Mouse (Mus musculus): ENCODE measurements around the gene Pcca. TPM values are rescaled to one million over a fixed set of nuclear protein-coding genes. Genes with fewer than 3 reads are reported as not detected.

Gene Pcca
- polyA plus RNA-seq, 1 experiment from 2014 or later, result 21.5 TPM

DNA sequence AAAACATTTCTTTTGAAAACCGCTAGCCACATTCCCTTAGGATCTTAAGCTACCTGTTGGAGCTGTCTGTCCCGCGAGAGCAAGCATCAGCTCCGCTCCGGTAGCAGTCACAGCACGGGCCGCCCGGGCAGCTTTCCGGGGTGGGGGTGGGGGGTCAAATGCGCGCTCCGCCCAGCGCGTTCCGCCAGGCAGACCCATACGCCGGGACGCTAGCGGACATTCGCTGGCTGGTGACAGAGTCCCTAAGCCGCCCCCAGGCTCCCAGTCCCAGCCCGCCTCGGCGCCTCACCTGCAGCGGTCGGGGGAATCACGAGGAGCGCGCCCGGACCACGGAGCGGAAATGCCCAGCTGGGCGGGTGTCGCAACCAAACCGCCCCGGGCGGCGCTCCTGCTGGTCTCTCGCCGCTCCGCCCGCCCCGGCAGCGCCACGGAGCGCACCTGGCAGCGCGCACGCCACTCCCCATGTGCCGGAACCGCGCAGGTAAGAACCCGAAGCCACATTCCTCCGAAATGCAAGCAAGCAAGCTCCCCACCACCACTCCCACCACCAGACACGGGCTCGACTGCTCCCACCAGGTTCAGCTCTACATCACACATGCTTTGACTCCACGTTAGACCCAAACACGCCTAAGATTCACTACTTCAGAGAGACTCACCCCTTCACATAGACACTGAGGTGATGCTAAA lies 378.8 kb downstream of the Pcca start:
- peak overlapping the region; percentile 52 for H3K4me3 ChIP-seq (ENCODE audit: low read depth, low read length)
- H3K4me2 ChIP-seq (ENCODE audit: low read length), result peak overlapping the region; percentile 70
- H3K27ac ChIP-seq (ENCODE audit: low read depth), result no peak overlapping the region
- no peaks in the 10 kb centered on the region for H3K4me1 ChIP-seq (replicated peaks; ENCODE audit: control insufficient read depth, insufficient read depth, low read length)
- ATAC-seq (replicated peaks; ENCODE audit: low FRiP score, low TSS enrichment, low read depth) (peak; percentile 86), DNase-seq (ENCODE audit: low spot score) (peak; percentile 83)
- peak overlapping the region; percentile 49 for H3K9ac ChIP-seq (ENCODE audit: low read length)
- no peaks in the 10 kb centered on the region for H3K27me3 ChIP-seq (replicated peaks; ENCODE audit: control insufficient read depth, insufficient read depth, low read length)
- whole genome bisulfite sequencing, result under 1% methylated on average over 51 of the region's 58 CpGs
- H3K9me3 ChIP-seq (ENCODE audit: control insufficient read depth, low read length), result 0 out of 2 replicates have a peak, but pooled peaks cover 5% of the 10 kb centered on the region
- H3K36me3 ChIP-seq (ENCODE audit: control insufficient read depth, insufficient read depth, low read length), result 0 out of 2 replicates have a peak, but pooled peaks cover 6% of the 10 kb centered on the region

DNA sequence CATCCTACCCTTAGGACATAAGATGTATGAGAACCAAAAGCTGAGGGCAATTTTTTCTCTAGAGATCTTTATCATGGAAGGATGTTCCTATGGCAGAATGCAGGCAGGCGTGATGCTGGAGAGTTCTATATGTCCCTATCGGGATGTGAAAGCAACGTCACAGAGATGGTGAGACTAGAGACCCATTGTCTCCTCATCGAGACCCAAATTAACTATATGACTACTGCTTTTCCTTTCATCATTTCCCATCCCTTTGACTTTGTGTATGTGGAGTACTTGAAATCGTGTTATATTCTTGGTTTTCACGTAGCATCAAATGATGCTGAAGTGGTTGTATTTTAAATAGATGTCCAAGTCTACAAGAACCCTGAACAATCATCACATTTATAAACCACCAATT lies 379.5 kb downstream of the Pcca start, which contains the start of gene Ggact:
Ggact (minus strand) TSS at position 101 of the 400 bp plus-strand sequence.
- Histone ChIP-seq H3K4me1 (replicated peaks; ENCODE audit: control insufficient read depth, insufficient read depth, low read length) (no peaks in the 10 kb centered on the region), H3K9me3 (ENCODE audit: control insufficient read depth, low read length) (0 out of 2 replicates have a peak, but pooled peaks cover under 1% of the 10 kb centered on the region), H3K4me3 (ENCODE audit: low read depth, low read length) (peak within 1 kb of the TSS; percentile 52), H3K27ac (ENCODE audit: low read depth) (no peak within 1 kb of the TSS), H3K27me3 (replicated peaks; ENCODE audit: control insufficient read depth, insufficient read depth, low read length) (no peaks in the 10 kb centered on the region), H3K4me2 (ENCODE audit: low read length) (peak within 1 kb of the TSS; percentile 70), H3K36me3 (ENCODE audit: control insufficient read depth, insufficient read depth, low read length) (0 out of 2 replicates have a peak, but pooled peaks cover 6% of the 10 kb centered on the region), H3K9ac (ENCODE audit: low read length) (peak within 1 kb of the TSS; percentile 49)
- 77% methylated on average over 6 of the region's 6 CpGs for WGBS
- ATAC-seq (replicated peaks; ENCODE audit: low FRiP score, low TSS enrichment, low read depth), result no peak
- DNase-seq (ENCODE audit: low spot score), result no peak

DNA sequence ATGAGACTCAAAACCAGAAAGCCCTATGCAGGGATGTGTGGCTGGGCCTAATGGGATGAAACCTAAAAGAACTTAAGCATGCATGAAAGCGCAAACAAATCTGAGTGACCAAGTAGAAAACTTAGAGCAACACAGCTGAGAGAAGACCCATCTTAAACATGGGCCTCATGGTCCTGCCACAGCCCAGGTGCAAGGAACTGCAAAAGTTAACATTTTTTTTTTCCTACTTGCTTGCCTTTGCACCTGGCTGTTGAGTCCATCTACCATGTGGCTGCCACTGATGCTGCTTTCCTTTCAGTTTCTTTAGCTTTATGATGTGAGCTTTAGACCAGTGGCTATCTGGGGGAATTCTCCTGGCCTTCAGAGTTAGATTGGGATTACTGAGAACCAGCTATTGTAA lies 383.6 kb downstream of the Pcca start:
- Histone ChIP-seq H3K27me3 (replicated peaks; ENCODE audit: control insufficient read depth, insufficient read depth, low read length) (no peaks in the 10 kb centered on the region), H3K36me3 (ENCODE audit: control insufficient read depth, insufficient read depth, low read length) (0 out of 2 replicates have a peak, but pooled peaks cover 11% of the 10 kb centered on the region), H3K27ac (ENCODE audit: low read depth) (no peak overlapping the region), H3K9me3 (ENCODE audit: control insufficient read depth, low read length) (no peaks in the 10 kb centered on the region), H3K4me3 (ENCODE audit: low read depth, low read length) (no peak overlapping the region), H3K9ac (ENCODE audit: low read length) (no peak overlapping the region), H3K4me1 (replicated peaks; ENCODE audit: control insufficient read depth, insufficient read depth, low read length) (no peaks in the 10 kb centered on the region), H3K4me2 (ENCODE audit: low read length) (no peak overlapping the region)
- DNase-seq (ENCODE audit: low spot score) (no peak), ATAC-seq (replicated peaks; ENCODE audit: low FRiP score, low TSS enrichment, low read depth) (no peak)
- 97% methylated on average over 1 of the region's 1 CpGs for WGBS

DNA sequence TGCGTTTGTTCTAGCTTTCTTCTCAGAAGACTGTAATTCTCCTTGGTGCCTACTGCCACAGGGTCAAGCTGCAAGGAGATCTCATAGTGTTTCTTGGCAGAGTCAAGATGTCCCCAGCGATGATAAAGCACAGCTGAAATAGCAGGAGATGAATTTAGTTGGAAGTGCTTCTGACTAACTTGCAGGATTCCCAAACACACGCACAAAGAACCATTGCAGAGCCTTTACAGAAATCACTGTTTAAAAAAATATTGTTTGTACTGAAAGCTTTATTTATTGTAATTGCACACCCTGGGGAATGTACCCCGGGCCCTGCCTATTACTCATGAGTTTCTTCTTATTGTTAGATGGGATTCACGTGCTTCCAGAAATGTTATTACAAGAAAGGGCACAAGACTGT lies 385.9 kb downstream of the Pcca start:
- H3K9me3 ChIP-seq (ENCODE audit: control insufficient read depth, low read length), result no peaks in the 10 kb centered on the region
- 0 out of 2 replicates have a peak, but pooled peaks cover 11% of the 10 kb centered on the region for H3K36me3 ChIP-seq (ENCODE audit: control insufficient read depth, insufficient read depth, low read length)
- ATAC-seq (replicated peaks; ENCODE audit: low FRiP score, low TSS enrichment, low read depth), result no peak
- 58% methylated on average over 5 of the region's 5 CpGs for WGBS
- H3K27me3 ChIP-seq (replicated peaks; ENCODE audit: control insufficient read depth, insufficient read depth, low read length), result no peaks in the 10 kb centered on the region
- no peak overlapping the region for H3K4me3 ChIP-seq (ENCODE audit: low read depth, low read length)
- H3K4me1 ChIP-seq (replicated peaks; ENCODE audit: control insufficient read depth, insufficient read depth, low read length), result no peaks in the 10 kb centered on the region
- no peak overlapping the region for H3K9ac ChIP-seq (ENCODE audit: low read length)
- DNase-seq (ENCODE audit: low spot score), result no peak
- H3K4me2 ChIP-seq (ENCODE audit: low read length), result no peak overlapping the region
- H3K27ac ChIP-seq (ENCODE audit: low read depth), result no peak overlapping the region

DNA sequence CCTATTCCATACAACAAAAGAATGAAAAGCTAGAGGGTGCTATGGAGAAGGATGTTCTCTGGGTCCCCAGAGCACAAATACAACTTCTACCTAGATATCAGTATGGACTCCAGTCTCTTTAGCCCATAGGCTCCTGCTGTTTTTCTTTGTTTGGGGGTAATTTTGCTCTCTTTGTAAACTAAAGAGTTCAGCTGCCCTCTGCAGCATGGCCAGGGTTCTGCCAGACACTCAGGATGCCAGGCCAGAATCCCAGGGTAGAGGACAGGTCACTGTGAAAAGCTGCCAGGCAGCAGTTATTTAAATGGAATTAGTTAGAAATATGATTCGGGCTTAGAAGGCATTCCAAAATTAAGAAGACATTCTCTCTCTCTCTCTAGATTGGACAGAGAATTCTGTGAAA lies 402.3 kb downstream of the Pcca start:
- ATAC-seq (replicated peaks; ENCODE audit: low FRiP score, low TSS enrichment, low read depth) (no peak), DNase-seq (ENCODE audit: low spot score) (no peak)
- Histone ChIP-seq H3K4me1 (replicated peaks; ENCODE audit: control insufficient read depth, insufficient read depth, low read length) (no peaks in the 10 kb centered on the region), H3K9me3 (ENCODE audit: control insufficient read depth, low read length) (no peaks in the 10 kb centered on the region), H3K9ac (ENCODE audit: low read length) (no peak overlapping the region), H3K4me2 (ENCODE audit: low read length) (no peak overlapping the region), H3K27ac (ENCODE audit: low read depth) (no peak overlapping the region), H3K36me3 (ENCODE audit: control insufficient read depth, insufficient read depth, low read length) (peaks cover 27% of the 10 kb centered on the region), H3K27me3 (replicated peaks; ENCODE audit: control insufficient read depth, insufficient read depth, low read length) (no peaks in the 10 kb centered on the region), H3K4me3 (ENCODE audit: low read depth, low read length) (no peak overlapping the region)
- 91% methylated on average over 1 of the region's 1 CpGs for WGBS

Other genes with a start within 250 kb of the Pcca start
- gene Gm5089, start 83.2 kb upstream of the Pcca start, polyA plus RNA-seq (2014; fragmentation: Nextera tagmentation; extraction: Ambion mirVana), result not detected in 2 replicates
- gene Zic5, start 68.6 kb upstream of the Pcca start, polyA plus RNA-seq (2014; fragmentation: Nextera tagmentation; extraction: Ambion mirVana), result not detected in 2 replicates
- not detected in 2 replicates for gene Zic2, start 58.9 kb upstream of the Pcca start, polyA plus RNA-seq (2014; fragmentation: Nextera tagmentation; extraction: Ambion mirVana)
- not detected in 2 replicates for gene Gm10837, start 43.7 kb upstream of the Pcca start, polyA plus RNA-seq (2014; fragmentation: Nextera tagmentation; extraction: Ambion mirVana)